Mouse (Mus musculus) kidney, postnatal 25 days (tissue): ENCODE measurements around the gene Mybphl.

Source experiments
- DNase-seq, 2 experiments: peaks; one replicate each; pipeline ENCODE4 v3.0.0; 2021; ENCODE audit warnings: mixed read lengths in 2 of 2

The Mybphl gene

GRCm38 (mm10) chr3:108372691-108373090, 8.0 kb downstream of the Mybphl start:
- DNase-seq, result no peak

- peak in 1 of 2 experiments; percentile 25 for DNase-seq
These were observed 14.4 kb downstream of the Mybphl start for GRCm38 (mm10) chr3:108378875-108379663.

- DNase-seq, result peak in 1 of 2 experiments; percentile 30
These were observed 16.0 kb downstream of the Mybphl start for GRCm38 (mm10) chr3:108380695-108381094.

- peak in 1 of 2 experiments; percentile 27 for DNase-seq
These were observed 17.5 kb downstream of the Mybphl start for GRCm38 (mm10) chr3:108381945-108382875.

GRCm38 (mm10) chr3:108383485-108384354, 19.0 kb downstream of the Mybphl start, which contains the start of gene Psrc1:
Psrc1 (plus strand) TSS chr3:108383839.
- peak; percentile 91 to 94 for DNase-seq

GRCm38 (mm10) chr3:108384425-108384824, 19.7 kb downstream of the Mybphl start:
- DNase-seq, result peak in 1 of 2 experiments; percentile 2

- no peak for DNase-seq
These were observed 21.5 kb downstream of the Mybphl start for GRCm38 (mm10) chr3:108386186-108386585.

- peak; percentile 95 to 99 for DNase-seq
These were observed 24.4 kb downstream of the Mybphl start for GRCm38 (mm10) chr3:108389111-108389545.

- peak; percentile 85 to 91 for DNase-seq
These were observed 27.6 kb downstream of the Mybphl start for GRCm38 (mm10) chr3:108392299-108392698.

- peak in 1 of 2 experiments; percentile 50 for DNase-seq
These were observed 28.1 kb downstream of the Mybphl start for GRCm38 (mm10) chr3:108392793-108393192.

GRCm38 (mm10) chr3:108398281-108398680, 33.6 kb downstream of the Mybphl start:
- peak in 1 of 2 experiments; percentile 25 for DNase-seq

GRCm38 (mm10) chr3:108400442-108400841, 35.7 kb downstream of the Mybphl start:
- DNase-seq, result peak in 1 of 2 experiments; percentile 31

- peak; percentile 94 to 98 for DNase-seq
These were observed 37.2 kb downstream of the Mybphl start for GRCm38 (mm10) chr3:108401692-108402527.

- DNase-seq, result peak in 1 of 2 experiments; percentile 56
These were observed 37.8 kb downstream of the Mybphl start for GRCm38 (mm10) chr3:108402528-108402920.

- DNase-seq, result no peak
These were observed 41.0 kb downstream of the Mybphl start for GRCm38 (mm10) chr3:108405536-108406305.

GRCm38 (mm10) chr3:108406306-108406885, 41.7 kb downstream of the Mybphl start:
- DNase-seq, result no peak

- peak; percentile 38 to 65 for DNase-seq
These were observed 43.9 kb downstream of the Mybphl start for GRCm38 (mm10) chr3:108408517-108409008.

- peak; percentile 35 to 65 for DNase-seq
These were observed 45.1 kb downstream of the Mybphl start for GRCm38 (mm10) chr3:108409656-108410358.

GRCm38 (mm10) chr3:108410359-108410714, 45.6 kb downstream of the Mybphl start:
- peak; percentile 40 to 63 for DNase-seq
